Mouse (Mus musculus) embryonic stem cell, embryonic (primary cell): ENCODE data around the gene Olfr231.

Experiments used
- CTCF ChIA-PET, 4 experiments: fragments of 300-600 bp in 2 of 4; fragments of 350-600 bp in 2 of 4; sonication (Branson Sonifier 250); formaldehyde crosslinking; loops; one replicate each; lab custom pipeline; 2022; ENCODE audit warnings: inconsistent platforms in 2 of 4; lab: Charles Lee
- POLR2A ChIA-PET, 4 experiments: fragments of 300-600 bp in 2 of 4; fragments of 350-600 bp in 2 of 4; sonication (Branson Sonifier 250); formaldehyde crosslinking; loops; one replicate each; lab custom pipeline; 2022; ENCODE audit warnings: antibody characterized with exemption in 4 of 4, inconsistent platforms in 1 of 4; lab: Charles Lee

Olfr231 gene

GRCm38 (mm10) chr1:174121062-174121461 is at the start of gene Olfr231:
TSS of gene Olfr231 (minus strand) at chr1:174121162.
- ChIA-PET CTCF (no interaction called here), POLR2A (no interaction called here)

GRCm38 (mm10) chr1:174169024-174169423 is 48.1 kb upstream of the Olfr231 start:
- POLR2A ChIA-PET = interaction anchor here in 1 of 4 experiments (0.6 kb wide), 1 partner anchor 242 kb away, joined by 3 read pairs; no protein-coding TSS in a partner anchor
- CTCF ChIA-PET = interaction anchor here in 1 of 4 experiments (0.5 to 0.6 kb wide), 2 partner anchors 26 to 508 kb away, joined by 3 to 6 read pairs; no protein-coding TSS in a partner anchor

GRCm38 (mm10) chr1:174159095-174159494 is 38.1 kb upstream of the Olfr231 start:
- ChIA-PET POLR2A (no interaction called here), CTCF (no interaction called here)

- ChIA-PET POLR2A (no interaction called here), CTCF (no interaction called here)
Measured at GRCm38 (mm10) chr1:174158512-174158911, 37.5 kb upstream of the Olfr231 start.

- CTCF ChIA-PET = no interaction called here
- POLR2A ChIA-PET = no interaction called here
Measured at GRCm38 (mm10) chr1:174157622-174158021, 36.7 kb upstream of the Olfr231 start.

GRCm38 (mm10) chr1:174155333-174155732 is 34.4 kb upstream of the Olfr231 start, which contains the start of gene Olfr420:
TSS of gene Olfr420 (plus strand) at chr1:174155633.
- ChIA-PET CTCF (no interaction called here), POLR2A (no interaction called here)

- ChIA-PET CTCF (no interaction called here), POLR2A (no interaction called here)
Measured at GRCm38 (mm10) chr1:174149289-174149688, 28.3 kb upstream of the Olfr231 start.

- ChIA-PET POLR2A (no interaction called here), CTCF (no interaction called here)
Measured at GRCm38 (mm10) chr1:174146696-174147095, 25.7 kb upstream of the Olfr231 start.

- CTCF ChIA-PET = no interaction called here
Measured at GRCm38 (mm10) chr1:174141384-174141783, 20.4 kb upstream of the Olfr231 start.

GRCm38 (mm10) chr1:174131999-174132398 is 11.0 kb upstream of the Olfr231 start:
- ChIA-PET CTCF (interaction anchor here in 1 of 4 experiments (0.6 kb wide), 1 partner anchor 835 kb away, joined by 3 read pairs; no protein-coding TSS in a partner anchor), POLR2A (interaction anchor here in 1 of 4 experiments (0.6 kb wide), 1 partner anchor 10 kb away, joined by 4 read pairs; no protein-coding TSS in a partner anchor)

More at GRCm38 (mm10) chr1:174141384-174141783, 20.4 kb upstream of the Olfr231 start:
- POLR2A ChIA-PET = interaction anchor here in 1 of 4 experiments (0.5 kb wide), 1 partner anchor 9 kb away, joined by 4 read pairs; no protein-coding TSS in a partner anchor

- POLR2A ChIA-PET = no interaction called here
- CTCF ChIA-PET = no interaction called here
Measured at GRCm38 (mm10) chr1:174131217-174131616, 10.3 kb upstream of the Olfr231 start, which contains the start of gene Olfr424. TSS of gene Olfr424 (plus strand) at chr1:174131517.

- ChIA-PET POLR2A (no interaction called here), CTCF (interaction anchor here (0.6 to 2.1 kb wide), 4 partner anchors 31 to 647 kb away, joined by 3 to 6 read pairs (median 4); no protein-coding TSS in a partner anchor)
Measured at GRCm38 (mm10) chr1:174103735-174104134, 17.2 kb downstream of the Olfr231 start.

- POLR2A ChIA-PET = no interaction called here
- CTCF ChIA-PET = no interaction called here
Measured at GRCm38 (mm10) chr1:174096591-174096990, 24.4 kb downstream of the Olfr231 start, which contains the start of gene Olfr427. TSS of gene Olfr427 (plus strand) at chr1:174096891.

GRCm38 (mm10) chr1:174084031-174084430 is 36.9 kb downstream of the Olfr231 start, which contains the start of gene Olfr429:
TSS of gene Olfr429 (plus strand) at chr1:174084331.
- CTCF ChIA-PET = no interaction called here
- POLR2A ChIA-PET = no interaction called here

GRCm38 (mm10) chr1:174066305-174066704 is 54.7 kb downstream of the Olfr231 start, which contains the start of gene Olfr430:
TSS of gene Olfr430 (plus strand) at chr1:174066605.
- CTCF ChIA-PET = no interaction called here
- POLR2A ChIA-PET = no interaction called here
